ENCODE assay signal across 9 mouse cellular contexts in genomic region chr4:137396641-137397525, GRCm38 (mm10). TPM values are rescaled to one million over a fixed set of nuclear protein-coding genes. Genes with fewer than 3 reads are reported as not detected.
A peak's percentile ranks its signal among the peaks of the same experiment; 100 is the strongest.
DNase-seq lines count a peak whose midpoint lies in the region; ATAC-seq lines count a peak whose summit lies in the region.
"Had no signal": no experiment of that assay in that cellular context is flagged by ENCODE, and none has a peak within 500 bp of the region (broad histone marks: within the 10 kb centered on the region; RNA-seq: fewer than 3 reads in every experiment).

No protein-coding gene starts in this region.

- ATAC-seq in megakaryocyte progenitor cell, adult 5-6 weeks (replicated peaks; ENCODE audit: poor library complexity), result no peak

- intact Hi-C loops in heart, postnatal 36 days (cut with DNase I), result loop anchor here (10.0 kb wide), 2 partner anchors 232 to 322 kb away; no protein-coding TSS in a partner anchor

- DNase-seq in gastrocnemius, adult 18-20 months (ENCODE audit: low spot score), result peak; percentile 75
- DNase-seq in gastrocnemius, postnatal 4 days (ENCODE audit: low spot score in 2 of 2), result no peak
- peak; percentile 68 for DNase-seq in 3T3-L1 (ENCODE audit: low read depth, low spot score)
- DNase-seq in cerebellum, adult 18-20 months, result peak; percentile 74 to 77
- peak; percentile 42 to 56 for DNase-seq in heart, postnatal 36 days
- DNase-seq in layer of hippocampus, postnatal 10 days (ENCODE audit: low spot score in 2 of 2), result no peak
- no peak for DNase-seq in T-cell, adult 2 months (ENCODE audit: low spot score)
- DNase-seq: liver, embryonic 13.5 days had no signal

RNA-seq across cellular contexts. Expression of gene Cela3a, which starts 12.7 kb away (rescaled TPM):
- not detected for total RNA-seq in gastrocnemius, adult 18-20 months (2021)
- total RNA-seq in gastrocnemius, postnatal 4 days (2021), result under 1 TPM in 1 of 2 experiments, not detected in 1; 0.34 TPM
- total RNA-seq in heart, postnatal 36 days (2021), result not detected
- not detected for total RNA-seq in layer of hippocampus, postnatal 10 days (2021)
- total RNA-seq in megakaryocyte progenitor cell, adult 5-6 weeks (2015), result not detected in 2 replicates
- not detected in 2 replicates for total RNA-seq in megakaryocyte progenitor cell, adult 5-6 weeks (2017)

RNA-seq across cellular contexts. Expression of gene Cela3b, which starts 33.5 kb away (rescaled TPM):
- total RNA-seq in gastrocnemius, adult 18-20 months (2021), result under 1 TPM in 1 of 2 experiments, not detected in 1; 0.34 TPM
- total RNA-seq in gastrocnemius, postnatal 4 days (2021), result under 1 TPM in 1 of 2 experiments, not detected in 1; 0.34 TPM
- not detected for total RNA-seq in heart, postnatal 36 days (2021)
- total RNA-seq in layer of hippocampus, postnatal 10 days (2021), result not detected
- total RNA-seq in megakaryocyte progenitor cell, adult 5-6 weeks (2015), result not detected in 2 replicates
- not detected in 2 replicates for total RNA-seq in megakaryocyte progenitor cell, adult 5-6 weeks (2017)

RNA-seq across cellular contexts. Expression of gene Cdc42, which starts 39.4 kb away (rescaled TPM):
- 100 to 1,000 TPM; 167 to 172 TPM for total RNA-seq in gastrocnemius, adult 18-20 months (2021)
- total RNA-seq in gastrocnemius, postnatal 4 days (2021), result 100 to 1,000 TPM; 298 to 314 TPM
- 100 to 1,000 TPM; 156 to 160 TPM for total RNA-seq in heart, postnatal 36 days (2021)
- 100 to 1,000 TPM; 446 to 465 TPM for total RNA-seq in layer of hippocampus, postnatal 10 days (2021)
- total RNA-seq in megakaryocyte progenitor cell, adult 5-6 weeks (2015), result 610 and 655 TPM in 2 replicates
- 471 and 517 TPM in 2 replicates for total RNA-seq in megakaryocyte progenitor cell, adult 5-6 weeks (2017)

RNA-seq across cellular contexts. Expression of gene 1700013G24Rik, which starts 56.2 kb away (rescaled TPM):
- total RNA-seq in gastrocnemius, adult 18-20 months (2021), result not detected
- under 1 TPM in 1 of 2 experiments, not detected in 1; 0.34 TPM for total RNA-seq in gastrocnemius, postnatal 4 days (2021)
- not detected for total RNA-seq in heart, postnatal 36 days (2021)
- total RNA-seq in layer of hippocampus, postnatal 10 days (2021), result not detected
- total RNA-seq in megakaryocyte progenitor cell, adult 5-6 weeks (2015), result not detected in 2 replicates
- total RNA-seq in megakaryocyte progenitor cell, adult 5-6 weeks (2017), result not detected in 2 replicates

Comparison
In these comparisons a context has a peak if more than half of its experiments do, and no peak if none do; other contexts are left out.
1. DNase-seq: peak in gastrocnemius, adult 18-20 months (single experiment), 3T3-L1 (single experiment), cerebellum, adult 18-20 months (2 of 2) and heart, postnatal 36 days (2 of 2); none in gastrocnemius, postnatal 4 days (0 of 2), layer of hippocampus, postnatal 10 days (0 of 2) and T-cell, adult 2 months (single experiment).